Mouse (Mus musculus): ENCODE measurements around the gene Saxo1. TPM values are rescaled to one million over a fixed set of nuclear protein-coding genes. Genes with fewer than 3 reads are reported as not detected.

Saxo1 gene
- polyA plus RNA-seq, 1 experiment: not detected

GRCm38 (mm10) chr4:86561061-86561460, 2.9 kb upstream of the Saxo1 start:
- Histone ChIP-seq H3K27me3 (ENCODE audit: control insufficient read depth) (no peaks in the 10 kb centered on the region), H3K36me3 (ENCODE audit: control insufficient read depth) (no peaks in the 10 kb centered on the region), H3K4me3 (replicated peaks) (no peak overlapping the region), H3K9me3 (ENCODE audit: control insufficient read depth, low read length) (no peaks in the 10 kb centered on the region), H3K4me1 (ENCODE audit: control insufficient read depth) (peaks cover 6% of the 10 kb centered on the region)
- no peak for TF ChIP-seq TAL1 (IDR thresholded peaks at IDR 0.05; ENCODE audit: low read length)
- TF ChIP-seq GATA1 (IDR thresholded peaks at IDR 0.05; ENCODE audit: low read length): no peak

GRCm38 (mm10) chr4:86559006-86559405, 878 bp upstream of the Saxo1 start:
- Histone ChIP-seq H3K9me3 (ENCODE audit: control insufficient read depth, low read length) (no peaks in the 10 kb centered on the region), H3K4me1 (ENCODE audit: control insufficient read depth) (no peaks in the 10 kb centered on the region), H3K27me3 (ENCODE audit: control insufficient read depth) (no peaks in the 10 kb centered on the region), H3K4me3 (replicated peaks) (no peak overlapping the region), H3K36me3 (ENCODE audit: control insufficient read depth) (no peaks in the 10 kb centered on the region)
- TF ChIP-seq TAL1 (IDR thresholded peaks at IDR 0.05; ENCODE audit: low read length) (no peak), GATA1 (IDR thresholded peaks at IDR 0.05; ENCODE audit: low read length) (no peak)

- H3K9me3 ChIP-seq (ENCODE audit: control insufficient read depth, low read length): no peaks in the 10 kb centered on the region
- no peaks in the 10 kb centered on the region for H3K4me1 ChIP-seq (ENCODE audit: control insufficient read depth)
- H3K4me3 ChIP-seq (replicated peaks): no peak overlapping the region
- no peaks in the 10 kb centered on the region for H3K27me3 ChIP-seq (ENCODE audit: control insufficient read depth)
- no peak for TF ChIP-seq TAL1 (IDR thresholded peaks at IDR 0.05; ENCODE audit: low read length)
- no peak for TF ChIP-seq GATA1 (IDR thresholded peaks at IDR 0.05; ENCODE audit: low read length)
- H3K36me3 ChIP-seq (ENCODE audit: control insufficient read depth): no peaks in the 10 kb centered on the region
Observed at GRCm38 (mm10) chr4:86557371-86557770, 757 bp downstream of the Saxo1 start.

GRCm38 (mm10) chr4:86555035-86555707, 3.0 kb downstream of the Saxo1 start:
- Histone ChIP-seq H3K27me3 (ENCODE audit: control insufficient read depth) (no peaks in the 10 kb centered on the region), H3K4me1 (ENCODE audit: control insufficient read depth) (no peaks in the 10 kb centered on the region), H3K9me3 (ENCODE audit: control insufficient read depth, low read length) (no peaks in the 10 kb centered on the region), H3K36me3 (ENCODE audit: control insufficient read depth) (no peaks in the 10 kb centered on the region), H3K4me3 (replicated peaks) (no peak overlapping the region)
- TF ChIP-seq GATA1 (IDR thresholded peaks at IDR 0.05; ENCODE audit: low read length): no peak
- TF ChIP-seq TAL1 (IDR thresholded peaks at IDR 0.05; ENCODE audit: low read length): no peak

- H3K27me3 ChIP-seq (ENCODE audit: control insufficient read depth): no peaks in the 10 kb centered on the region
- TF ChIP-seq GATA1 (IDR thresholded peaks at IDR 0.05; ENCODE audit: low read length) (no peak), TAL1 (IDR thresholded peaks at IDR 0.05; ENCODE audit: low read length) (no peak)
- no peak overlapping the region for H3K4me3 ChIP-seq (replicated peaks)
- no peaks in the 10 kb centered on the region for H3K4me1 ChIP-seq (ENCODE audit: control insufficient read depth)
- no peaks in the 10 kb centered on the region for H3K9me3 ChIP-seq (ENCODE audit: control insufficient read depth, low read length)
- no peaks in the 10 kb centered on the region for H3K36me3 ChIP-seq (ENCODE audit: control insufficient read depth)
Observed at GRCm38 (mm10) chr4:86548332-86548731, 9.8 kb downstream of the Saxo1 start.

GRCm38 (mm10) chr4:86545615-86546014, 12.5 kb downstream of the Saxo1 start:
- no peak for TF ChIP-seq TAL1 (IDR thresholded peaks at IDR 0.05; ENCODE audit: low read length)
- TF ChIP-seq GATA1 (IDR thresholded peaks at IDR 0.05; ENCODE audit: low read length): no peak
- H3K4me1 ChIP-seq (ENCODE audit: control insufficient read depth): no peaks in the 10 kb centered on the region
- no peaks in the 10 kb centered on the region for H3K9me3 ChIP-seq (ENCODE audit: control insufficient read depth, low read length)
- no peak overlapping the region for H3K4me3 ChIP-seq (replicated peaks)
- H3K27me3 ChIP-seq (ENCODE audit: control insufficient read depth): no peaks in the 10 kb centered on the region
- H3K36me3 ChIP-seq (ENCODE audit: control insufficient read depth): no peaks in the 10 kb centered on the region

- no peaks in the 10 kb centered on the region for H3K9me3 ChIP-seq (ENCODE audit: control insufficient read depth, low read length)
- no peaks in the 10 kb centered on the region for H3K27me3 ChIP-seq (ENCODE audit: control insufficient read depth)
- TF ChIP-seq TAL1 (IDR thresholded peaks at IDR 0.05; ENCODE audit: low read length): no peak
- no peak for TF ChIP-seq GATA1 (IDR thresholded peaks at IDR 0.05; ENCODE audit: low read length)
- no peaks in the 10 kb centered on the region for H3K36me3 ChIP-seq (ENCODE audit: control insufficient read depth)
- no peak overlapping the region for H3K4me3 ChIP-seq (replicated peaks)
- no peaks in the 10 kb centered on the region for H3K4me1 ChIP-seq (ENCODE audit: control insufficient read depth)
Observed at GRCm38 (mm10) chr4:86543999-86544398, 14.1 kb downstream of the Saxo1 start.

GRCm38 (mm10) chr4:86541573-86541972, 16.6 kb downstream of the Saxo1 start:
- Histone ChIP-seq H3K4me3 (replicated peaks) (no peak overlapping the region), H3K4me1 (ENCODE audit: control insufficient read depth) (no peaks in the 10 kb centered on the region), H3K9me3 (ENCODE audit: control insufficient read depth, low read length) (no peaks in the 10 kb centered on the region), H3K27me3 (ENCODE audit: control insufficient read depth) (no peaks in the 10 kb centered on the region), H3K36me3 (ENCODE audit: control insufficient read depth) (no peaks in the 10 kb centered on the region)
- TF ChIP-seq TAL1 (IDR thresholded peaks at IDR 0.05; ENCODE audit: low read length) (no peak), GATA1 (IDR thresholded peaks at IDR 0.05; ENCODE audit: low read length) (no peak)

- no peaks in the 10 kb centered on the region for H3K4me1 ChIP-seq (ENCODE audit: control insufficient read depth)
- no peaks in the 10 kb centered on the region for H3K36me3 ChIP-seq (ENCODE audit: control insufficient read depth)
Observed at GRCm38 (mm10) chr4:86538936-86539335, 19.2 kb downstream of the Saxo1 start.

GRCm38 (mm10) chr4:86537972-86538371, 20.2 kb downstream of the Saxo1 start:
- Histone ChIP-seq H3K36me3 (ENCODE audit: control insufficient read depth) (no peaks in the 10 kb centered on the region), H3K27me3 (ENCODE audit: control insufficient read depth) (no peaks in the 10 kb centered on the region), H3K4me3 (replicated peaks) (no peak overlapping the region), H3K4me1 (ENCODE audit: control insufficient read depth) (no peaks in the 10 kb centered on the region), H3K9me3 (ENCODE audit: control insufficient read depth, low read length) (no peaks in the 10 kb centered on the region)
- no peak for TF ChIP-seq TAL1 (IDR thresholded peaks at IDR 0.05; ENCODE audit: low read length)
- no peak for TF ChIP-seq GATA1 (IDR thresholded peaks at IDR 0.05; ENCODE audit: low read length)

More at GRCm38 (mm10) chr4:86538936-86539335, 19.2 kb downstream of the Saxo1 start:
- TF ChIP-seq TAL1 (IDR thresholded peaks at IDR 0.05; ENCODE audit: low read length): no peak
- no peak overlapping the region for H3K4me3 ChIP-seq (replicated peaks)
- no peaks in the 10 kb centered on the region for H3K27me3 ChIP-seq (ENCODE audit: control insufficient read depth)
- no peaks in the 10 kb centered on the region for H3K9me3 ChIP-seq (ENCODE audit: control insufficient read depth, low read length)
